Mouse (Mus musculus): ENCODE results near the gene Sgca. TPM values are rescaled to one million over a fixed set of nuclear protein-coding genes. Genes with fewer than 3 reads are reported as not detected.

The Sgca gene
- polyA plus RNA-seq, 1 experiment from 2014 or later: not detected

GRCm38 (mm10) chr11:95008661-95009628 lies 32.8 kb upstream of the Sgca start:
- H3K9me3 ChIP-seq: no peaks in the 10 kb centered on the region
- peaks cover 86% of the 10 kb centered on the region for H3K4me1 ChIP-seq
- H3K27ac ChIP-seq: peak overlapping the region; percentile 96
- 41% methylated on average over 15 of the region's 15 CpGs for WGBS
- H3K36me3 ChIP-seq (replicated peaks): peaks cover 34% of the 10 kb centered on the region
- peak overlapping the region; percentile 91 for H3K4me3 ChIP-seq
- no peaks in the 10 kb centered on the region for H3K27me3 ChIP-seq (ENCODE audit: poor library complexity, severe bottlenecking)
- DNase-seq (ENCODE audit: extremely low spot score, low spot score): no peak

- H3K27me3 ChIP-seq (ENCODE audit: poor library complexity, severe bottlenecking): no peaks in the 10 kb centered on the region
- peaks cover 79% of the 10 kb centered on the region for H3K4me1 ChIP-seq
- peaks cover 36% of the 10 kb centered on the region for H3K36me3 ChIP-seq (replicated peaks)
- H3K9me3 ChIP-seq: no peaks in the 10 kb centered on the region
- WGBS: 78% methylated on average over 3 of the region's 3 CpGs
- DNase-seq (ENCODE audit: extremely low spot score, low spot score): no peak
- peak overlapping the region; percentile 86; the same call in 1 of the 2 replicates for H3K27ac ChIP-seq
- H3K4me3 ChIP-seq: peak overlapping the region; percentile 57; the same call in 1 of the 2 replicates
These were observed 31.3 kb upstream of the Sgca start for GRCm38 (mm10) chr11:95007418-95007817.

GRCm38 (mm10) chr11:95006525-95007219 lies 30.5 kb upstream of the Sgca start:
- Histone ChIP-seq H3K4me1 (peaks cover 71% of the 10 kb centered on the region), H3K36me3 (replicated peaks) (peaks cover 43% of the 10 kb centered on the region), H3K4me3 (peak overlapping the region; percentile 57), H3K9me3 (no peaks in the 10 kb centered on the region), H3K27ac (peak overlapping the region; percentile 86), H3K27me3 (ENCODE audit: poor library complexity, severe bottlenecking) (no peaks in the 10 kb centered on the region)
- 2% methylated on average over 27 of the region's 27 CpGs for WGBS
- peak; percentile 83 for DNase-seq (ENCODE audit: extremely low spot score, low spot score)

- 35% methylated on average over 4 of the region's 4 CpGs for WGBS
- H3K4me3 ChIP-seq: peak overlapping the region; percentile 57
- peaks cover 49% of the 10 kb centered on the region for H3K36me3 ChIP-seq (replicated peaks)
- peaks cover 71% of the 10 kb centered on the region for H3K4me1 ChIP-seq
- peak overlapping the region; percentile 86 for H3K27ac ChIP-seq
- no peak for DNase-seq (ENCODE audit: extremely low spot score, low spot score)
- H3K9me3 ChIP-seq: no peaks in the 10 kb centered on the region
- H3K27me3 ChIP-seq (ENCODE audit: poor library complexity, severe bottlenecking): no peaks in the 10 kb centered on the region
These were observed 29.9 kb upstream of the Sgca start for GRCm38 (mm10) chr11:95006038-95006437.

- Histone ChIP-seq H3K36me3 (replicated peaks) (peaks cover 60% of the 10 kb centered on the region), H3K9me3 (no peaks in the 10 kb centered on the region), H3K4me3 (no peak overlapping the region), H3K27ac (peak overlapping the region; percentile 86; the same call in 1 of the 2 replicates), H3K27me3 (ENCODE audit: poor library complexity, severe bottlenecking) (no peaks in the 10 kb centered on the region), H3K4me1 (peaks cover 74% of the 10 kb centered on the region)
- WGBS: 82% methylated on average over 6 of the region's 6 CpGs
- DNase-seq (ENCODE audit: extremely low spot score, low spot score): no peak
These were observed 28.7 kb upstream of the Sgca start for GRCm38 (mm10) chr11:95004937-95005198.

- Histone ChIP-seq H3K36me3 (replicated peaks) (peaks cover 66% of the 10 kb centered on the region), H3K4me3 (no peak overlapping the region), H3K4me1 (peaks cover 69% of the 10 kb centered on the region), H3K27me3 (ENCODE audit: poor library complexity, severe bottlenecking) (no peaks in the 10 kb centered on the region), H3K27ac (peak overlapping the region; percentile 48; the same call in 1 of the 2 replicates), H3K9me3 (no peaks in the 10 kb centered on the region)
- no peak for DNase-seq (ENCODE audit: extremely low spot score, low spot score)
- 83% methylated on average over 12 of the region's 12 CpGs for WGBS
These were observed 28.2 kb upstream of the Sgca start for GRCm38 (mm10) chr11:95004136-95004936.

GRCm38 (mm10) chr11:95002705-95003104 lies 26.6 kb upstream of the Sgca start:
- H3K27me3 ChIP-seq (ENCODE audit: poor library complexity, severe bottlenecking): no peaks in the 10 kb centered on the region
- H3K4me3 ChIP-seq: no peak overlapping the region
- peaks cover 59% of the 10 kb centered on the region for H3K4me1 ChIP-seq
- DNase-seq (ENCODE audit: extremely low spot score, low spot score): no peak
- 94% methylated on average over 8 of the region's 8 CpGs for WGBS
- H3K9me3 ChIP-seq: no peaks in the 10 kb centered on the region
- H3K27ac ChIP-seq: no peak overlapping the region
- H3K36me3 ChIP-seq (replicated peaks): peaks cover 82% of the 10 kb centered on the region

- H3K27ac ChIP-seq: no peak overlapping the region
- H3K36me3 ChIP-seq (replicated peaks): peaks cover 91% of the 10 kb centered on the region
- 88% methylated on average over 21 of the region's 21 CpGs for WGBS
These were observed 25.6 kb upstream of the Sgca start for GRCm38 (mm10) chr11:95001584-95002347.

GRCm38 (mm10) chr11:95001058-95001457 lies 24.9 kb upstream of the Sgca start:
- H3K27me3 ChIP-seq (ENCODE audit: poor library complexity, severe bottlenecking): no peaks in the 10 kb centered on the region
- H3K4me3 ChIP-seq: peak overlapping the region; percentile 6; the same call in 1 of the 2 replicates
- 3% methylated on average over 8 of the region's 8 CpGs for WGBS
- peaks cover 98% of the 10 kb centered on the region for H3K36me3 ChIP-seq (replicated peaks)
- peak; percentile 77 for DNase-seq (ENCODE audit: extremely low spot score, low spot score)
- peak overlapping the region; percentile 45 for H3K27ac ChIP-seq
- H3K4me1 ChIP-seq: peaks cover 51% of the 10 kb centered on the region
- H3K9me3 ChIP-seq: no peaks in the 10 kb centered on the region

More at GRCm38 (mm10) chr11:95001584-95002347, 25.6 kb upstream of the Sgca start:
- Histone ChIP-seq H3K27me3 (ENCODE audit: poor library complexity, severe bottlenecking) (no peaks in the 10 kb centered on the region), H3K4me3 (no peak overlapping the region), H3K9me3 (no peaks in the 10 kb centered on the region), H3K4me1 (peaks cover 53% of the 10 kb centered on the region)
- DNase-seq (ENCODE audit: extremely low spot score, low spot score): no peak

GRCm38 (mm10) chr11:95000548-95000947 lies 24.4 kb upstream of the Sgca start:
- WGBS: 63% methylated on average over 4 of the region's 4 CpGs
- H3K27me3 ChIP-seq (ENCODE audit: poor library complexity, severe bottlenecking): no peaks in the 10 kb centered on the region
- H3K9me3 ChIP-seq: no peaks in the 10 kb centered on the region
- H3K36me3 ChIP-seq (replicated peaks): peaks cover 99% of the 10 kb centered on the region
- H3K4me3 ChIP-seq: peak overlapping the region; percentile 15; the same call in 1 of the 2 replicates
- peaks cover 51% of the 10 kb centered on the region for H3K4me1 ChIP-seq
- peak overlapping the region; percentile 45 for H3K27ac ChIP-seq
- DNase-seq (ENCODE audit: extremely low spot score, low spot score): no peak

GRCm38 (mm10) chr11:95000128-95000527 lies 24.0 kb upstream of the Sgca start:
- DNase-seq (ENCODE audit: extremely low spot score, low spot score): no peak
- H3K4me1 ChIP-seq: peaks cover 52% of the 10 kb centered on the region
- no peaks in the 10 kb centered on the region for H3K9me3 ChIP-seq
- 82% methylated on average over 8 of the region's 8 CpGs for WGBS
- peaks cover 99% of the 10 kb centered on the region for H3K36me3 ChIP-seq (replicated peaks)
- H3K4me3 ChIP-seq: peak overlapping the region; percentile 15; the same call in 1 of the 2 replicates
- H3K27me3 ChIP-seq (ENCODE audit: poor library complexity, severe bottlenecking): no peaks in the 10 kb centered on the region
- H3K27ac ChIP-seq: peak overlapping the region; percentile 45
